Mouse (Mus musculus) embryonic facial prominence, embryonic 11.5 days (tissue): ENCODE results near the gene Ankfn1. TPM values are rescaled to one million over a fixed set of nuclear protein-coding genes. Genes with fewer than 3 reads are reported as not detected.

ENCODE experiments used
- ATAC-seq: fragments of 200-750 bp; cut with Nextera tagmentation; replicated peaks from 2 replicates; pipeline ENCODE4 v1.8.0; 2017; ENCODE audit warnings: low read depth; ENCODE audit not compliant: insufficient number of reproducible peaks, low FRiP score, low TSS enrichment
- DNase-seq: peaks from one replicate; pipeline ENCODE4 v3.0.0-alpha.2; 2015; ENCODE audit warnings: low spot score
- H3K27ac ChIP-seq: fragments of 300-500 bp; sonication (generic); replicated peaks from 2 replicates; pipeline ENCODE4 v1.5.1; 2014; ENCODE audit warnings: mild to moderate bottlenecking, low read depth, low read length, control low read depth
- H3K27me3 ChIP-seq: fragments of 300-500 bp; sonication (generic); 2 replicates; pipeline ENCODE4 v1.6.1; 2014; ENCODE audit warnings: mild to moderate bottlenecking, low read length, moderate library complexity, mixed read lengths; ENCODE audit not compliant: control insufficient read depth, insufficient read depth
- H3K36me3 ChIP-seq: fragments of 300-500 bp; sonication (generic); replicated peaks from 2 replicates; pipeline ENCODE4 v1.6.1; 2014; ENCODE audit warnings: low read depth, mild to moderate bottlenecking, low read length, moderate library complexity, mixed read lengths; ENCODE audit not compliant: control insufficient read depth, insufficient read depth
- H3K4me1 ChIP-seq: fragments of 300-500 bp; sonication (generic); 2 replicates; pipeline ENCODE4 v1.6.1; 2014; ENCODE audit warnings: low read length, mixed read lengths; ENCODE audit not compliant: control insufficient read depth, insufficient read depth
- H3K4me2 ChIP-seq: fragments of 300-500 bp; sonication (generic); 2 replicates; pipeline ENCODE4 v1.6.1; 2014; ENCODE audit warnings: low read depth, mild to moderate bottlenecking, control low read depth, low read length, moderate library complexity
- H3K4me3 ChIP-seq: fragments of 300-500 bp; sonication (generic); 2 replicates; pipeline ENCODE4 v1.5.1; 2014; ENCODE audit warnings: low read depth, low read length, control low read depth
- H3K9ac ChIP-seq: fragments of 300-500 bp; sonication (generic); replicated peaks from 2 replicates; pipeline ENCODE4 v1.6.1; 2014; ENCODE audit warnings: mild to moderate bottlenecking, control low read depth, low read length
- H3K9me3 ChIP-seq: fragments of 300-500 bp; sonication (generic); replicated peaks from 2 replicates; pipeline ENCODE4 v1.6.1; 2016; ENCODE audit warnings: mild to moderate bottlenecking, low read length, inconsistent platforms, mixed read lengths; ENCODE audit not compliant: control insufficient read depth
- WGBS: fragments of 180-500 bp; shearing (Covaris S2); extraction: QIAGEN DNeasy Blood & Tissue Kit; methylation state at CpG from one replicate; pipeline ENCODE4 v1.1.7; 2014; 5-methylcytosine and 5-hydroxymethylcytosine counted together
- polyA plus RNA-seq: library from polyadenylated mRNA; unstranded; fragments of >200 nt; fragmentation: Nextera tagmentation; extraction: Ambion mirVana; gene quantifications from 2 replicates; pipeline ENCODE4 v1.2.1, GENCODE M21; 2014

Gene Ankfn1
- polyA plus RNA-seq, 1 experiment from 2014 or later: 0.48 TPM

- ATAC-seq: no peak
- no peaks in the 10 kb centered on the region for H3K4me1 ChIP-seq
- H3K9ac ChIP-seq: no peak overlapping the region
- H3K27me3 ChIP-seq: no peaks in the 10 kb centered on the region
- no peak overlapping the region for H3K4me3 ChIP-seq
- no peak overlapping the region for H3K27ac ChIP-seq
- H3K9me3 ChIP-seq: no peaks in the 10 kb centered on the region
- DNase-seq: no peak
- no peaks in the 10 kb centered on the region for H3K36me3 ChIP-seq
- 85% methylated on average over 8 of the region's 8 CpGs for WGBS
- no peak overlapping the region for H3K4me2 ChIP-seq
Observed at GRCm38 (mm10) chr11:89600921-89601515, 176.4 kb downstream of the Ankfn1 start.

GRCm38 (mm10) chr11:89590273-89590874 is 187.1 kb downstream of the Ankfn1 start:
- WGBS: 81% methylated on average over 10 of the region's 10 CpGs
- Histone ChIP-seq H3K36me3 (no peaks in the 10 kb centered on the region), H3K9ac (no peak overlapping the region), H3K4me1 (no peaks in the 10 kb centered on the region), H3K4me2 (no peak overlapping the region), H3K9me3 (no peaks in the 10 kb centered on the region), H3K27ac (no peak overlapping the region), H3K27me3 (no peaks in the 10 kb centered on the region), H3K4me3 (no peak overlapping the region)
- no peak for DNase-seq
- ATAC-seq: no peak

GRCm38 (mm10) chr11:89586341-89586740 is 191.1 kb downstream of the Ankfn1 start:
- Histone ChIP-seq H3K9me3 (no peaks in the 10 kb centered on the region), H3K36me3 (no peaks in the 10 kb centered on the region), H3K4me3 (no peak overlapping the region), H3K4me2 (no peak overlapping the region), H3K9ac (no peak overlapping the region), H3K27ac (no peak overlapping the region), H3K4me1 (no peaks in the 10 kb centered on the region), H3K27me3 (no peaks in the 10 kb centered on the region)
- WGBS: 72% methylated on average over 2 of the region's 2 CpGs
- DNase-seq (no peak), ATAC-seq (no peak)

GRCm38 (mm10) chr11:89579826-89580225 is 197.6 kb downstream of the Ankfn1 start:
- no peak for DNase-seq
- no peaks in the 10 kb centered on the region for H3K27me3 ChIP-seq

GRCm38 (mm10) chr11:89579111-89579510 is 198.3 kb downstream of the Ankfn1 start:
- WGBS: 89% methylated on average over 4 of the region's 4 CpGs
- Histone ChIP-seq H3K9ac (no peak overlapping the region), H3K27ac (no peak overlapping the region), H3K4me1 (no peaks in the 10 kb centered on the region), H3K4me2 (no peak overlapping the region), H3K4me3 (no peak overlapping the region), H3K36me3 (no peaks in the 10 kb centered on the region), H3K9me3 (no peaks in the 10 kb centered on the region), H3K27me3 (no peaks in the 10 kb centered on the region)
- DNase-seq: no peak
- ATAC-seq: no peak

More at GRCm38 (mm10) chr11:89579826-89580225, 197.6 kb downstream of the Ankfn1 start:
- Histone ChIP-seq H3K4me1 (no peaks in the 10 kb centered on the region), H3K4me3 (no peak overlapping the region), H3K4me2 (no peak overlapping the region), H3K9me3 (no peaks in the 10 kb centered on the region), H3K27ac (no peak overlapping the region), H3K9ac (no peak overlapping the region), H3K36me3 (no peaks in the 10 kb centered on the region)
- WGBS: 80% methylated on average over 6 of the region's 6 CpGs
- no peak for ATAC-seq

- Histone ChIP-seq H3K9ac (no peak overlapping the region), H3K9me3 (no peaks in the 10 kb centered on the region), H3K36me3 (no peaks in the 10 kb centered on the region), H3K4me3 (no peak overlapping the region), H3K27ac (no peak overlapping the region), H3K4me1 (no peaks in the 10 kb centered on the region), H3K4me2 (no peak overlapping the region), H3K27me3 (no peaks in the 10 kb centered on the region)
- 65% methylated on average over 11 of the region's 11 CpGs for WGBS
- 0 out of 2 replicates have a peak, but pooled peaks have one; percentile 23 for ATAC-seq
- peak; percentile 6 for DNase-seq
Observed at GRCm38 (mm10) chr11:89574269-89574838, 203.1 kb downstream of the Ankfn1 start.

- Histone ChIP-seq H3K4me2 (no peak overlapping the region), H3K36me3 (no peaks in the 10 kb centered on the region), H3K9ac (no peak overlapping the region), H3K4me3 (no peak overlapping the region), H3K27me3 (no peaks in the 10 kb centered on the region), H3K27ac (no peak overlapping the region), H3K4me1 (no peaks in the 10 kb centered on the region), H3K9me3 (no peaks in the 10 kb centered on the region)
- WGBS: 58% methylated on average over 11 of the region's 11 CpGs
- ATAC-seq (no peak), DNase-seq (no peak)
Observed at GRCm38 (mm10) chr11:89569391-89570145, 207.9 kb downstream of the Ankfn1 start.

GRCm38 (mm10) chr11:89568246-89568645 is 209.2 kb downstream of the Ankfn1 start:
- Histone ChIP-seq H3K9ac (no peak overlapping the region), H3K36me3 (no peaks in the 10 kb centered on the region), H3K27ac (no peak overlapping the region), H3K4me2 (no peak overlapping the region), H3K27me3 (no peaks in the 10 kb centered on the region), H3K9me3 (no peaks in the 10 kb centered on the region), H3K4me3 (no peak overlapping the region), H3K4me1 (no peaks in the 10 kb centered on the region)
- ATAC-seq (no peak), DNase-seq (no peak)
- 91% methylated on average over 4 of the region's 4 CpGs for WGBS
